ENCODE assay signal across 8 mouse cellular contexts in the genomic region with DNA sequence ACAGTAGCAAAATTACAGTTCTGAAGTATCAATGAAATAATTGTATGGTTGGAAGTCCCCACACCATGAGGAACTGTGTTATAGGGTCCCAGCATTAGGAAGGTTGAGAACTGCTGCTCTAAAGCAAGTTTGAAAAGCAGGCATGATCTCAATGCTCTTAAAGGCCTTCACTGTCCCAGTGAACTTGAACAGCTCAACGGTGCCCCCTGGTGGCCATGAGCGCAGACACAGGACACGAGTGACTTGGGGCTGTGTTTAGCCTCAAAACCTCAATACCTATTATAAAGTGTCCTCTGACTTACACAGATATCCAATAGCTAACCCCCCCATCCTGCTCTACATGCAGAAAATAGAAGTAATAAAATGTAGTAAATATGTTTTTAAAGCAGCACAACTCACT.
DNase-seq lines count a peak whose midpoint lies in the region; ATAC-seq and TF ChIP-seq lines count a peak whose summit lies in the region.

No protein-coding gene starts in this region.

- TF ChIP-seq POLR2A in lung, adult 2 months (IDR thresholded peaks at IDR 0.05; ENCODE audit: borderline replicate concordance, extremely low read depth, low read depth, low read length), result no peak
- no peak for TF ChIP-seq POLR2A in thymus, adult 2 months (IDR thresholded peaks at IDR 0.05; ENCODE audit: control insufficient read depth, extremely low read depth, insufficient read depth, low read length, poor library complexity)

- no peak overlapping the region for H3K27ac ChIP-seq in forebrain, embryonic 15.5 days (replicated peaks)
- no peak overlapping the region for H3K27ac ChIP-seq in thymus, adult 2 months (ENCODE audit: control insufficient read depth, insufficient read depth, low read length)

- no peak overlapping the region for H3K9ac ChIP-seq in forebrain, embryonic 15.5 days (replicated peaks)

- H3K4me2 ChIP-seq in forebrain, embryonic 15.5 days (replicated peaks), result no peak overlapping the region

- peak; percentile 73 for DNase-seq in ES-CJ7 (ENCODE audit: low read depth, low spot score)
- DNase-seq in heart, postnatal 36 days, result peak; percentile 89 to 96
- DNase-seq in layer of hippocampus, adult 18-20 months (ENCODE audit: low spot score in 2 of 2), result peak; percentile 66 to 90
- DNase-seq in lung, adult 2 months, result peak; percentile 86
- peak; percentile 60 for DNase-seq in ovary, adult 18-20 months (ENCODE audit: low spot score)
- DNase-seq in thymus, adult 2 months, result peak; percentile 92

- 0% methylated on average over 3 of the region's 3 CpGs for WGBS in forebrain, embryonic 15.5 days
- WGBS in lung, adult 2 months, result under 1% methylated on average over 3 of the region's 3 CpGs
- WGBS in thymus, adult 2 months, result 0% methylated on average over 3 of the region's 3 CpGs

- peaks cover 11% of the 10 kb centered on the region for H3K4me1 ChIP-seq in forebrain, embryonic 15.5 days
- H3K4me1 ChIP-seq in lung, adult 2 months (ENCODE audit: control insufficient read depth, insufficient read depth, low read length), result peaks cover 4% of the 10 kb centered on the region; the same call in 1 of the 2 replicates
- peaks cover 32% of the 10 kb centered on the region for H3K4me1 ChIP-seq in thymus, adult 2 months (replicated peaks; ENCODE audit: control insufficient read depth, insufficient read depth, low read length)

- no peaks in the 10 kb centered on the region for H3K36me3 ChIP-seq in forebrain, embryonic 15.5 days
- no peaks in the 10 kb centered on the region for H3K36me3 ChIP-seq in thymus, adult 2 months (ENCODE audit: control insufficient read depth, insufficient read depth, low read length)

- no peak overlapping the region for H3K4me3 ChIP-seq in forebrain, embryonic 15.5 days
- no peak overlapping the region for H3K4me3 ChIP-seq in lung, adult 2 months (replicated peaks; ENCODE audit: extremely low read depth, low read depth, low read length)
- no peak overlapping the region for H3K4me3 ChIP-seq in thymus, adult 2 months (ENCODE audit: control insufficient read depth, insufficient read depth, low read length)

- ATAC-seq in cerebellum, adult (ENCODE audit: insufficient number of reproducible peaks, low FRiP score, low TSS enrichment), result peak; percentile 74
- ATAC-seq in forebrain, embryonic 15.5 days (replicated peaks), result peak; percentile 90

- TF ChIP-seq CTCF in lung, adult 2 months (IDR thresholded peaks at IDR 0.05; ENCODE audit: insufficient read depth, low read length), result peak; percentile 97
- peak; percentile 84 for TF ChIP-seq CTCF in thymus, adult 2 months (IDR thresholded peaks at IDR 0.05; ENCODE audit: borderline replicate concordance, control insufficient read depth, extremely low read depth, insufficient read depth, low read length, poor library complexity)

- no peaks in the 10 kb centered on the region for H3K27me3 ChIP-seq in forebrain, embryonic 15.5 days
- no peaks in the 10 kb centered on the region for H3K27me3 ChIP-seq in thymus, adult 2 months (ENCODE audit: control insufficient read depth, insufficient read depth, low read length)

- intact Hi-C loops in heart, postnatal 36 days (cut with DNase I), result loop anchor here (1.0 to 5.0 kb wide), 4 partner anchors 78 to 353 kb away; a partner anchor contains a TSS

- H3K9me3 ChIP-seq in forebrain, embryonic 15.5 days, result no peaks in the 10 kb centered on the region
